Mouse (Mus musculus) mouse trophoblast stem cell (cell line): ENCODE data around the gene Rhod.
"Not testable (repeated sequence)": the region's sequence is repeated elsewhere in the genome, so short reads cannot be mapped to it uniquely, and the experiment has no call there.

ENCODE experiments used
- in situ Hi-C, 2 experiments: fragments of 300-500 bp; cut with MseI, MboI; formaldehyde crosslinking; loops; 2 replicates in 1 of 2; 3 replicates in 1 of 2; pipeline ENCODE4 v1.15.1; 2025

Rhod gene

DNA sequence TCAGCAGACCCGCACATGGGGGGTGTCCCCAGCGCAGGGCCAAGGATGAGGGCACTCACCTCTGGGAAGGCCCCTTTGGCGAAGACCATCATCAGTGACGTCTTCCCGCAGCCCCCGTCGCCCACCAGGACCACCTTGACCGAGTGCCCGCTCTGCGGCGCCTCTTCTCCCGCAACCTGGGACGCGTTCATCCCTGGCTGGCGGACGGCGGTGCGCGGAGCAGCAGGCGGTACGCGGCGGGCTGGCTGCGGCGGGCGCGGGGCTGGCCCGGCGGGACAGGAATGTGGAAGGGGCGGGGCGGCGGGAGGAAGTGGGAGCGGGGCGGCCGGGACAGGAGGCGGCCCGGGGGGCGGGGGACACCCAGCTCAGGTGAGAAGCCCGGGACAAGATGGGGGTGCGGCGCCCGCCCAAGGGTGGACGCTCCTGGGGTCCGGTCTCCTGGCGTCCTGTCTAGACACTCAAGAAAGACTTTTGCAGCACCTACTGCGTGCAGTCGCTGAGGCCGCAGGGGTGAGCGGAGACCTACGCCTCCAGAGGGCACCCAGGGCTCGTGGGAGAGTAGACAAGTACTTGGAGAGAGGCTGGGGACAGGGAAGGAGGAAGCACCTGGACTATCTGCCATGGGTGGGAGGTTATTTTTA is at the start of gene Rhod:
Gene Rhod, minus strand, starts transcription at position 272 of the 641 bp plus-strand sequence.
- in situ Hi-C loops, result no loop called here

DNA sequence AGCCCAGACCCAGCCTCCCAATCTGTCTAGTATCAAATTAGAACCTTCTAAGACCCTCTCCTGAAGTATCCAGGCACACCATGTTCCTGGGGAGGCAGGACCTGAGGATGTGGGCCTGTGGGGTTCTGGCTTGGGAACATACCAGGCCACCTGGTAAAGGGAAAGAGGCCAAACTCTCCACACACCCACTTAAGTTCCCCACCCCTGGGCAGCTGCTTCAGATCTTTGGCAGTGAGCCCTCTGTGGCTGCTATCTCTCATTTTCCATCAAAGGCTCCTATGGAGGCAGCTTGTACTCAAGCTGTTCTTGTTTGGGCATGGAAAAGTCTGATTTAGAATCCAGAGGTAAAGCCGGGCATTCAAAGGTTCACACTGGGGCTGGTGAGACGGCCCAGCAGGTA is 48.6 kb upstream of the Rhod start:
- in situ Hi-C loops, result no loop called here

DNA sequence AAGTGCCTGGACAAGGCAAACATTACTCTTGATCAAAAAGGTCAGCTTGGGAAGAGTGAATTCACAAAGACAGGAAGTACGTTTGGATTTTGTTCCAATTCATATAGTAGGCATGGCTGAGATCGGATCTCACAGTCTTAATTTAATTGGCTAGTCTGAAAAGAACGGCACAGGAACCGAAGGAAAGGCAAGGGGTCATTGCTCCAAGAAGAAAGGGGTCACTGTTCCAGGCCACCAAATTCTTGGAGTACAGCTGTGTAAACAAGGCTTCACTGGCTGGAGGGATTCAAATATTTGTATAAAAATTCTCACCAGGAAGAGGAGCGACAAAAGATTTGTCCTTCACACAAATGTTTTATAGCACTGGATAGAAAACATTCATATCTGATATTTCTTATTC is 45.8 kb upstream of the Rhod start:
- in situ Hi-C loops, result no loop called here

GRCm38 (mm10) chr19:4482111-4482859 is 43.1 kb upstream of the Rhod start:
- in situ Hi-C loops, result no loop called here

GRCm38 (mm10) chr19:4481326-4481725 is 42.1 kb upstream of the Rhod start:
- in situ Hi-C loops, result no loop called here

DNA sequence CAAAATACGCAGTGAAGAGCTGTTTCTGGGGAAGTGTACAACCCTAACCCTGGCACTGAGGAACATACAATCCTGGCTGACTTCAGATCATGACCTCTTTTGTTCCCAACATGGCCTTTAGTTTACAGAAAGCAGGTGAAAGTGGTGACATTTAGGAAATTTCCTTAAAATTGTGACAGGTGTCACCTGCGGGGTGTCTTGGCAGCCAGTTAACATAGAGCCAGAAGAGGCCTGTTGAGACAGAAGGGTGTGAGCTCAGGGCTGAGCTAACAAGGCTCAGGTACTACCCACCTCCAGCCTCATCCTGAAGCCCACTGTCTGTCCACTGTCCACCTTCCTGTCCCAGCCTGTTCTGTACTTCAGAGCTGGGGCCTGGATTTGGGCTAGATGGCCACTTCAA is 40.8 kb upstream of the Rhod start:
- in situ Hi-C loops, result no loop called here

- in situ Hi-C loops, result no loop called here
Observed at GRCm38 (mm10) chr19:4478190-4478516, 38.9 kb upstream of the Rhod start.

- in situ Hi-C loops, result no loop called here
Observed at GRCm38 (mm10) chr19:4477345-4478189, 38.3 kb upstream of the Rhod start, which contains the start of gene Syt12. Gene Syt12, minus strand, starts transcription at chr19:4477447.

DNA sequence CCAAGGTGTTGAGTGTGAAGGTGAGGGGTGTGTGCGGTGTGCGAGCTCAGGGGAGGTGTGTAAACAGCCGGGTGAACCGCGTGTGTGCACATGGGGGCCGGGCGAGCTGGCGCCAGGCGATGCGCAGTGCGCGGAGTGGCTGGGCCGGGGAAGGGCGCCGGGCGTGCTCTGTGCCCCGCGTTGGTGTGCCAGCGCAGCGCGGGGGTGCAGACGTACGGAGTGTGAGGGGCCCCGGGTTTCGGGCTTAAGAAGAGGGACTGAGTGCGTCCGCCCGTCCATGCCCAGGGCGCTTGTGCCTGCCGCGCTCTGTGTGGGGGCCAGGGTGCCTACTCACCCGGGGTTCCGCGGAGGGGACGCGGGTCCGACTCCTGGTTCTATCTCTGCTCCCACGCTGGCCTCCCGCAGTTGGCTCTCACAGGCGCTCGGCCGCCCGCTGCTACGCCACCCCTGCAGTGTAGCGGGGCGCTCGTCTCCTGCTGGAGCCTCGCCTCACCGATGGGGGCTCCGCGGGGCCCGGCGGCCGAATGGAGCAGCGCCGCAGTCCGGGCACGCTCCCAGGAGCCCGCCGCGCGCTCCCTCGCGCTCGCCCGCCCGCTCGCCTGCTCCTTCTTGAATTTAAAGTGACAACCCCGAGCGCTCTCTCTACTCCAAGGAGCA is 37.5 kb upstream of the Rhod start:
- in situ Hi-C loops, result no loop called here

DNA sequence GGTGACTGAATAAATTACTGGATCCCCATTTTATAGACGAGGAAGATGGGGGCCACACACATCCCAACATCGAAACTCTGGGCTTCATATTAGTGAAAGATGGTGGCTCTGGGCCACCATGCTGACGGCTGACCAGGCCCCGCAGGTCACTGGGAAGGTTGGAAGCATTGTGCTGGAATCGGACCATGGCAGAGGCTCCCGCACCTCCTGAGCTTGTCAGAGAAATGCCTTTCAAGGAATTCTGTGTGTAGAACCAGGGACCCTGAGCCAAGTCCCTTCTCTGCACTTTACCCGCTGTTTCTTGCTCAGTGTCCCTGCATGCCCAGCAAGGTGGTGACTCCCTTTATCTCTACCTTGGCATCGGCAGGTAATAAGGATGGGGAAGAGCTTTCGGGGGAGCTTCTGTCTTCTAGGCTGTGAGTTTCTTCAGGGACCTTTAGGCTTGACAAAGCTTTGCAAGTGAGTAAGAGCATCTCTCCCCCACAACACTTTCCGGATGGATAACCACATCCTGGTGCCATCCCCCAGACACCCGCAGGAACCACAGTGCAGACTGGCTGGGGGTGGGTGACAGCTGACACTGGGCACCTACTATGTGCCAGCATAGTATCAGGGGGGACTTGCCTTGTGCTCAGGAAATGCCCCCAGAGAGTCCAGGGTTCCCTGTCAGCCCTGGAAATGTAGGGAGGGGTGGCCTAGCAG is 36.1 kb upstream of the Rhod start:
- in situ Hi-C loops, result no loop called here

GRCm38 (mm10) chr19:4474739-4475138 is 35.5 kb upstream of the Rhod start:
- in situ Hi-C loops, result no loop called here

GRCm38 (mm10) chr19:4473549-4473948 is 34.3 kb upstream of the Rhod start:
- in situ Hi-C loops, result no loop called here

- in situ Hi-C loops, result no loop called here
Observed at GRCm38 (mm10) chr19:4468363-4468762, 29.1 kb upstream of the Rhod start.

GRCm38 (mm10) chr19:4464666-4465065 is 25.4 kb upstream of the Rhod start:
- in situ Hi-C loops, result no loop called here

GRCm38 (mm10) chr19:4461981-4462380 is 22.7 kb upstream of the Rhod start:
- in situ Hi-C loops, result no loop called here

- in situ Hi-C loops, result no loop called here
Observed at GRCm38 (mm10) chr19:4456227-4456626, 17.0 kb upstream of the Rhod start.

- in situ Hi-C loops, result no loop called here
Observed at GRCm38 (mm10) chr19:4455071-4455800, 16.0 kb upstream of the Rhod start.

- in situ Hi-C loops, result not testable (repeated sequence)
Observed at GRCm38 (mm10) chr19:4454040-4454439, 14.8 kb upstream of the Rhod start.

DNA sequence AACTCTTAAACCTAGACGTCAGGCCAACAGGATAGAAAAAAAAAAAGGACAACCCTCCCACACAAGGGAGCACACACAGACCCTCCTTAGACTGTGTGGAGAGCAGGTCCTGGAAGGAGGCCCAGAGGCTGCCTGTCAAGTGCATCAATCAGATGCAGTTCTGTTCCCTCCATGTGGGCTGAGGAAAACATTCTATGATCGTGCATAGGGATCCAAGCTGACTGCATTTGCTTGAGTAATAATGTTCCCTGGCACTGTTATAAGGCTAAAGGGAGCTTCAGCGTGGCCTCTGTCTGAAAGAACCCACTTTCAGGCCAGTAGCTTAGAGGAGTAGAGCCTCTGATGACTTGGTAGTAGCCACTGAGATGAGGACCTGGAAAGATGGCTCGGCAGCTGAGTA is 13.3 kb upstream of the Rhod start:
- in situ Hi-C loops, result no loop called here

DNA sequence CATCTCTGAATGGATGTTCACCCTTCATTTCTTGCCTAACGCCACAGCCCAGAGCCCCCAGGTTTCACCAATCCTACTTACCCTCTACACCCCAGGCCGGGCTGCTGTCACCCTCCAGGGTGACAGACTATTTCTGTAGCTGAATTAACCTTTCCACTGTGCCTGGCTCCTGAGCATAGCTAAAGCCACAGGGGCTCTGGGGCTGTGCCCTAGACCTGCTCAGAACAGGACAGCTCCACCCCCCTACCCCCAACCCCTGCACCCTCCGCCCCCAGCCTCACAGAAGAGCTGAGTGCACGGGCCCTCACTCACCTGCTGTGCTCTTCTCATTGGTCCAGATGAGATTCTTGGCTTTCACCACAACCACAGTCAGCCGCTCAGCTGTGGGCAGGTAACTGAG is 12.7 kb upstream of the Rhod start:
- in situ Hi-C loops, result no loop called here

GRCm38 (mm10) chr19:4451098-4451497 is 11.9 kb upstream of the Rhod start:
- in situ Hi-C loops, result no loop called here
